Mouse (Mus musculus): ENCODE measurements at regions not wholly inside any gene's neighbourhood (a gene's known extent, or its start where the extent isn't known, plus 50 kb on each side); places are given as distances from the start of the nearest gene placed in this dataset.

- no peak for DNase-seq (ENCODE audit: inconsistent age in 2 of 2, low spot score in 1 of 2)
Observed at GRCm38 (mm10) chr11:41533009-41533408, 467.6 kb downstream of the Gabrg2 start.

GRCm38 (mm10) chr11:41531971-41532896 lies 468.4 kb downstream of the Gabrg2 start:
- peak in 1 of 2 experiments; percentile 37 for DNase-seq (ENCODE audit: inconsistent age in 2 of 2, low spot score in 1 of 2)

- DNase-seq (ENCODE audit: inconsistent age in 2 of 2, low spot score in 1 of 2): no peak
Observed at GRCm38 (mm10) chr11:41524979-41525378, 475.7 kb downstream of the Gabrg2 start.

- DNase-seq (ENCODE audit: inconsistent age in 2 of 2, low spot score in 1 of 2): no peak
Observed at GRCm38 (mm10) chr11:41493277-41493676, 507.4 kb downstream of the Gabrg2 start.

- DNase-seq (ENCODE audit: inconsistent age in 2 of 2, low spot score in 1 of 2): no peak
Observed at GRCm38 (mm10) chr11:41491966-41492365, 508.7 kb downstream of the Gabrg2 start.

- DNase-seq (ENCODE audit: inconsistent age in 2 of 2, low spot score in 1 of 2): no peak
Observed at GRCm38 (mm10) chr11:41491279-41491678, 509.4 kb downstream of the Gabrg2 start.

GRCm38 (mm10) chr11:41483881-41484280 lies 516.8 kb downstream of the Gabrg2 start:
- DNase-seq (ENCODE audit: inconsistent age in 2 of 2, low spot score in 1 of 2): no peak

- no peak for DNase-seq (ENCODE audit: inconsistent age in 2 of 2, low spot score in 1 of 2)
Observed at GRCm38 (mm10) chr11:41470938-41471633, 529.6 kb downstream of the Gabrg2 start.

GRCm38 (mm10) chr11:41467330-41467729 lies 533.3 kb downstream of the Gabrg2 start:
- no peak for DNase-seq (ENCODE audit: inconsistent age in 2 of 2, low spot score in 1 of 2)

- peak in 1 of 2 experiments; percentile 15 for DNase-seq (ENCODE audit: inconsistent age in 2 of 2, low spot score in 1 of 2)
Observed at GRCm38 (mm10) chr11:41433846-41434245, 566.8 kb downstream of the Gabrg2 start.

- no peak for DNase-seq (ENCODE audit: inconsistent age in 2 of 2, low spot score in 1 of 2)
Observed at GRCm38 (mm10) chr11:41425592-41425991, 575.1 kb downstream of the Gabrg2 start.
